Mouse (Mus musculus) liver, embryonic 15.5 days (tissue): Measurements from ENCODE around the gene Nacc1. TPM values are rescaled to one million over a fixed set of nuclear protein-coding genes. Genes with fewer than 3 reads are reported as not detected.

Experiments used
- ATAC-seq: fragments of 200-750 bp; cut with Nextera tagmentation; 2 replicates; pipeline ENCODE4 v1.8.0; 2017; ENCODE audit warnings: moderate number of reproducible peaks, mild to moderate bottlenecking, moderate library complexity; ENCODE audit not compliant: insufficient read depth
- H3K27ac ChIP-seq: fragments of 300-500 bp; sonication (generic); replicated peaks from 2 replicates; pipeline ENCODE4 v1.5.1; 2015; ENCODE audit warnings: mild to moderate bottlenecking, inconsistent platforms
- H3K27me3 ChIP-seq: fragments of 300-500 bp; sonication (generic); 2 replicates; pipeline ENCODE4 v1.6.1; 2015; ENCODE audit warnings: mild to moderate bottlenecking, inconsistent platforms
- H3K36me3 ChIP-seq: fragments of 300-500 bp; sonication (generic); replicated peaks from 2 replicates; pipeline ENCODE4 v1.6.1; 2015; ENCODE audit warnings: moderate library complexity, mild to moderate bottlenecking, inconsistent platforms
- H3K4me1 ChIP-seq: fragments of 300-500 bp; sonication (generic); replicated peaks from 2 replicates; pipeline ENCODE4 v1.6.1; 2015; ENCODE audit warnings: inconsistent platforms
- H3K4me2 ChIP-seq: fragments of 300-500 bp; sonication (generic); 2 replicates; pipeline ENCODE4 v1.6.1; 2015; ENCODE audit warnings: moderate library complexity, mild to moderate bottlenecking, inconsistent platforms
- H3K4me3 ChIP-seq: fragments of 300-500 bp; sonication (generic); replicated peaks from 2 replicates; pipeline ENCODE4 v1.5.1; 2015; ENCODE audit warnings: mild to moderate bottlenecking, inconsistent platforms
- H3K9ac ChIP-seq: fragments of 300-500 bp; sonication (generic); 2 replicates; pipeline ENCODE4 v1.6.1; 2015; ENCODE audit warnings: moderate library complexity, mild to moderate bottlenecking, inconsistent platforms
- H3K9me3 ChIP-seq: fragments of 300-500 bp; sonication (generic); replicated peaks from 2 replicates; pipeline ENCODE4 v1.6.1; 2016; ENCODE audit warnings: inconsistent platforms
- WGBS: fragments of 180-500 bp; shearing (Covaris S2); methylation state at CpG from one replicate; pipeline ENCODE4 v1.1.7; 2015; ENCODE audit warnings: mixed read lengths; ENCODE audit not compliant: insufficient replicate concordance; 5-methylcytosine and 5-hydroxymethylcytosine counted together
- polyA plus RNA-seq: library from polyadenylated mRNA; unstranded; fragments of >200 nt; fragmentation: Nextera tagmentation; extraction: Ambion mirVana; gene quantifications from 2 replicates; pipeline ENCODE4 v1.2.1, GENCODE M21; 2015

Nacc1 gene
- polyA plus RNA-seq, 1 experiment from 2014 or later, result 6.2 TPM

GRCm38 (mm10) chr8:84714161-84714560, 26.5 kb upstream of the Nacc1 start:
- WGBS, result 68% methylated on average over 4 of the region's 4 CpGs
- H3K27ac ChIP-seq, result no peak overlapping the region
- H3K9ac ChIP-seq, result no peak overlapping the region
- no peak overlapping the region for H3K4me2 ChIP-seq
- H3K4me3 ChIP-seq, result no peak overlapping the region
- H3K27me3 ChIP-seq, result peaks cover 15% of the 10 kb centered on the region
- peaks cover 53% of the 10 kb centered on the region for H3K4me1 ChIP-seq
- no peak for ATAC-seq
- no peaks in the 10 kb centered on the region for H3K9me3 ChIP-seq
- peaks cover 6% of the 10 kb centered on the region; the same call in 1 of the 2 replicates for H3K36me3 ChIP-seq

- Histone ChIP-seq H3K4me1 (peaks cover 61% of the 10 kb centered on the region), H3K9me3 (no peaks in the 10 kb centered on the region), H3K36me3 (peaks cover 6% of the 10 kb centered on the region; the same call in 1 of the 2 replicates), H3K4me2 (no peak overlapping the region), H3K9ac (no peak overlapping the region), H3K27me3 (peaks cover 22% of the 10 kb centered on the region), H3K4me3 (no peak overlapping the region), H3K27ac (0 out of 2 replicates have a peak overlapping the region, but pooled peaks have one; percentile 24)
- ATAC-seq, result no peak
- WGBS, result 65% methylated on average over 4 of the region's 4 CpGs
These were observed 25.7 kb upstream of the Nacc1 start for GRCm38 (mm10) chr8:84713381-84713780.

- 45% methylated on average over 3 of the region's 3 CpGs for WGBS
- Histone ChIP-seq H3K27me3 (peaks cover 28% of the 10 kb centered on the region), H3K27ac (0 out of 2 replicates have a peak overlapping the region, but pooled peaks have one; percentile 14), H3K4me1 (peaks cover 63% of the 10 kb centered on the region), H3K9ac (no peak overlapping the region), H3K4me2 (no peak overlapping the region), H3K36me3 (peaks cover 3% of the 10 kb centered on the region; the same call in 1 of the 2 replicates), H3K4me3 (no peak overlapping the region), H3K9me3 (no peaks in the 10 kb centered on the region)
- ATAC-seq, result no peak
These were observed 25.1 kb upstream of the Nacc1 start for GRCm38 (mm10) chr8:84712759-84713120.

- Histone ChIP-seq H3K9me3 (no peaks in the 10 kb centered on the region), H3K4me3 (no peak overlapping the region), H3K27me3 (peaks cover 32% of the 10 kb centered on the region), H3K9ac (no peak overlapping the region), H3K36me3 (no peaks in the 10 kb centered on the region), H3K4me2 (no peak overlapping the region), H3K27ac (0 out of 2 replicates have a peak overlapping the region, but pooled peaks have one; percentile 14), H3K4me1 (peaks cover 64% of the 10 kb centered on the region)
- ATAC-seq, result no peak
- WGBS, result 47% methylated on average over 11 of the region's 11 CpGs
These were observed 24.5 kb upstream of the Nacc1 start for GRCm38 (mm10) chr8:84711933-84712758.

GRCm38 (mm10) chr8:84711312-84711711, 23.6 kb upstream of the Nacc1 start:
- H3K9ac ChIP-seq, result no peak overlapping the region
- H3K27me3 ChIP-seq, result peaks cover 35% of the 10 kb centered on the region
- H3K27ac ChIP-seq, result no peak overlapping the region
- no peak overlapping the region for H3K4me3 ChIP-seq
- no peaks in the 10 kb centered on the region for H3K9me3 ChIP-seq
- peaks cover 66% of the 10 kb centered on the region for H3K4me1 ChIP-seq
- no peak for ATAC-seq
- H3K36me3 ChIP-seq, result no peaks in the 10 kb centered on the region
- H3K4me2 ChIP-seq, result no peak overlapping the region
- 74% methylated on average over 3 of the region's 3 CpGs for WGBS

GRCm38 (mm10) chr8:84709931-84710330, 22.3 kb upstream of the Nacc1 start:
- 97% methylated on average over 1 of the region's 1 CpGs for WGBS

GRCm38 (mm10) chr8:84708774-84709475, 21.3 kb upstream of the Nacc1 start:
- Histone ChIP-seq H3K9me3 (no peaks in the 10 kb centered on the region), H3K9ac (no peak overlapping the region; the same call in 1 of the 2 replicates), H3K27me3 (peaks cover 36% of the 10 kb centered on the region), H3K4me1 (peaks cover 81% of the 10 kb centered on the region), H3K4me2 (peak overlapping the region; percentile 95), H3K36me3 (peaks cover 4% of the 10 kb centered on the region), H3K4me3 (peak overlapping the region; percentile 78; the same call in 1 of the 2 replicates), H3K27ac (peak overlapping the region; percentile 51)
- WGBS, result 21% methylated on average over 12 of the region's 12 CpGs
- ATAC-seq, result peak; percentile 40

More at GRCm38 (mm10) chr8:84709931-84710330, 22.3 kb upstream of the Nacc1 start:
- Histone ChIP-seq H3K36me3 (no peaks in the 10 kb centered on the region), H3K4me1 (peaks cover 71% of the 10 kb centered on the region), H3K9ac (no peak overlapping the region), H3K9me3 (no peaks in the 10 kb centered on the region), H3K27me3 (peaks cover 39% of the 10 kb centered on the region), H3K4me2 (no peak overlapping the region), H3K27ac (peak overlapping the region; percentile 51), H3K4me3 (no peak overlapping the region)
- no peak for ATAC-seq

GRCm38 (mm10) chr8:84708071-84708541, 20.4 kb upstream of the Nacc1 start:
- Histone ChIP-seq H3K4me3 (peak overlapping the region; percentile 78), H3K36me3 (peaks cover 12% of the 10 kb centered on the region), H3K27me3 (peaks cover 36% of the 10 kb centered on the region), H3K27ac (peak overlapping the region; percentile 79), H3K4me1 (peaks cover 83% of the 10 kb centered on the region), H3K4me2 (peak overlapping the region; percentile 95), H3K9me3 (no peaks in the 10 kb centered on the region), H3K9ac (peak overlapping the region; percentile 78)
- no peak for ATAC-seq
- WGBS, result 14% methylated on average over 15 of the region's 15 CpGs

- peak overlapping the region; percentile 78 for H3K4me3 ChIP-seq
- H3K9ac ChIP-seq, result peak overlapping the region; percentile 78
- peaks cover 76% of the 10 kb centered on the region for H3K4me1 ChIP-seq
- peaks cover 36% of the 10 kb centered on the region for H3K27me3 ChIP-seq
- peak; percentile 17 for ATAC-seq
- H3K27ac ChIP-seq, result peak overlapping the region; percentile 79
- WGBS, result 2% methylated on average over 22 of the region's 22 CpGs
- no peaks in the 10 kb centered on the region for H3K9me3 ChIP-seq
- peaks cover 20% of the 10 kb centered on the region for H3K36me3 ChIP-seq
- H3K4me2 ChIP-seq, result peak overlapping the region; percentile 95
These were observed 19.7 kb upstream of the Nacc1 start for GRCm38 (mm10) chr8:84707267-84707883.

GRCm38 (mm10) chr8:84706610-84707266, 19.1 kb upstream of the Nacc1 start:
- Histone ChIP-seq H3K4me1 (peaks cover 70% of the 10 kb centered on the region), H3K9me3 (no peaks in the 10 kb centered on the region), H3K9ac (peak overlapping the region; percentile 78), H3K4me3 (peak overlapping the region; percentile 78), H3K4me2 (peak overlapping the region; percentile 95), H3K27me3 (peaks cover 36% of the 10 kb centered on the region), H3K36me3 (peaks cover 20% of the 10 kb centered on the region), H3K27ac (peak overlapping the region; percentile 79)
- no peak for ATAC-seq
- WGBS, result 3% methylated on average over 45 of the region's 45 CpGs
